Mouse (Mus musculus): Measurements from ENCODE around the gene Mybphl.
A peak's percentile ranks its signal among the peaks of the same experiment; 100 is the strongest.

Gene Mybphl

DNA sequence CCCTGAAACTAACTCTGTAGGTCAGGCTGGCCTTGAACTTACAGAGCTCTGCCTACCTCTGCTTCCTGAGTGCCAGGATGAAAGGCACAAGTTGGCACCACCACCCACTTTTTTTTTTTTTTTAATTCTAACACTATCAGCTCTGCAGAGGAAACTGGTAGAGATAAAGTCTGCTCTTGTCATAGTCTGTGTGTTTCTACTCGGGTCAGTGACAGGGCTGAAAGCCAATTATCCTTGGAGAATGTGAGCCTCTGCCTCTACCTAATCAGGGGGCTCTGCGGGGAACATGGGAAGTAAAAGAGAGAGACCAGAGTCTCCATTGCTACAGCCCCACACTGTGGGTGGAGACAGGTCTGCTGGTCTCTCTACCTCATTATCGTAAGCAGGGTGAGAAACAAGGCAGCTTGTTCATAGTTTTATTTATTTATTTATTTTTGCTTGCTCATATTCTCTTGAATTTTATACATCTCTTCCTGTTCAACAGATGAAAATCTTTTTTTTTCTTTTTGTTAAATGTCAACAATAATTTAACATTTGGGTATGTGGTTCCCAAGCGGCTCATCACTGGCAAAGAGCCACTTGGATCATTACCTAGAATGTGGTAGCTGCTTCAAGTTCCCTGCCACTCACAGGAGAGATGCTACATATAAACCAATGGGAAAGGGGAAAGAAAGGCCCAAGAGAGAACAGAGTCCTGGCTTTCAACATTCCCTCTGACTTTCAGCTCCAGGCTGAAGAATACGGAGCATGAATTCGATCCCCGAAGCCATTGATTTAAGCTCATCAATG is 14.4 kb downstream of the Mybphl start:
- no peak for DNase-seq

DNA sequence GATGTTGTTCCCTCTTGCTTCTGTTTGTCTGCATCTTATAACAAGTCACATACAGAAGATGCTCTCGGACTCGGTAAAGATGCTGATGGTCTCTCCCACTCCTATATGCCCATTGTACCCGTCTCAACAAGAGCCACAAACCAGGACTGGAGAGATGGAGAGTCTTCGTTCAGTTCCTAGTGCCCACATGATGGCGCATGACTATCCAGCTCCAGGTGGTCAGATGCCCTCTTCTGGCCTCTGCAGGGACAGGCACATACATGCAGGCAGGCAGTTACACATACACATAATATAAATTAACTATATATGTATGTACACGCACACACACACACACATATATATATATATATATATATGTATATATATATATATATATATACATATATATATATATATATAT is 16.0 kb downstream of the Mybphl start:
- no peak for DNase-seq

DNA sequence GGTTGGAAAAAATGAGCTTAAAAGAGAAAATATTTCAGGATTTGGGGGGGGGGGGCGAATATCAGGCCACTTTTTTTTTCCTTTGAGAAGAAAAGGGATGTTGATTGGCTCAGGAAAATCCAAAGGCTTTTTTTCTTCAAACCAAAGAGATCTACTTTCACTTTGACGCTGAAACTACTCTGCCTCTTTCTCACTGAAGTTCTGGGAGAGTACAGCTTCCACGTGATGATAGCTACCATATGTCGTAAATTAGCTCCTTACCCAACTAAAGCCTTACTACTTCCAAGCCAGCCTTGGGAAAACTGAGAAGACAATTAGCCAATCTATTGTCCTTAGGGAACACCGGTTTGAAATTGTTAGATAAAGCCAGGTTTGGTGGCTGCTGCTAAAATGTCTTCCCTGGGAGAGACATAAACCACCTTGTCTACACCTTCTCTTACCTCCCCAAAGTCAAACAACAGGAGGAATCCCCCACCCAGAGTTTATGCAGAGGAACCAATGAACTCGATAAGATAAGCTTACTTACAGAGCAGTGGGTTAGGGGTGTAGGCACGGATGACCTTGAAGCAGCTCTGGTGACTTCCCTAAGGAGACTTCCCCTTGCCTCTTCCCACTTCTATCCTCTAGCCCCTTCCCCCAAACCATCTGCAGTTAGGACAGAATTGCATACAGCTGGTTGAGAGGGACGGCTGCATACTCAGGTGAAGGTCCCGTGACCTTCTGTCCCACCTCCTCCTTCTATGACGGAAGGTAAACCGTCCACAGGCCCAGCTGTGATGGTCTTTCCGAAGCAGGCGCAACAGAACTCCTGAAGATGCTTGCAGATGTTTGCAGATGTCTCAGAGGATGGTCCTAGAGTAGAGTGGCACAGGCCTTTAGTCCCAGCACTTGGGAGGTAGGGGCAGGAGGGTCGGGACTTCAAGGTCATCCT is 17.5 kb downstream of the Mybphl start:
- no peak for DNase-seq

DNA sequence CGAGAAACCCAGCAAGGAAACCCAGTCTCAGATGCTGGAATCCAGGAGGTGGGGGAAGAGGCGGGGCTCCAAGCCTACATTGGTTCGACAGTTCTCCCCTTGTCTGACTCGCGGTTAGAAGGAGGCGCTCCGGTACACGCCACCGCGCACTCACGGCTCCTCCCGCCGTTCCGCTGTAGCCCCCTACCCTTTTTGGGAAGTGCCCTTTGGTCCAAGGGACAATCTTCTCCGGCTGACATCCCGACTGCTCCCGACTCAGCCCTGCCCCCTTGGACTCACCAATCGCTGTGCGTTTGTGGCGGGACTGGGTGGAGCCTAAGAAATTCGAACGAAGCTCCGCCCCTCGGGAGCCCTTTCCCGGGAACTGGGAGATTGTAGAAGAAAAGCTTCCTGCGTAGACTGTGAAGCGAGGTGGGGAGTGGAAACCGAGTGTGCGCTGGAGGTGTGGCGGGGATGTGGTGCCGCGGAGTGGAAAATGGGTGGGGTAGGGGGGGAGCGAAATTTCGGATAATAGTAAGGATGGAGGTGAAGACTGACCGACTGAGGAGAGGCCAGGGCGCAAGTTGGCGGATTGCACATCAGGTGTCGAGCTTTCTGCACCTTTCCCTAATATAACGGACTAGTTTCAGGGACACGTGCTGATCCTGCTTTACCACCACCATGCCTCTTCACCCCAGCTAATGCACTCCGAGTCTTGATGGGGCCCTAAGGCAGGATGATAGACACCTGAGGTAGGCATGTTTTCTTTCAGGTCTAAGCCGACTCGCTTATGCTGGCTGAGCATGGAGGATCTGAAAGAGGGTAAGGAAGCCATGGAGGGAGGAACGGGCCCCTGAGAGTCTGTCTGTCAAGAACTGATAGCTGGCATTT is 19.0 kb downstream of the Mybphl start, which contains the start of gene Psrc1:
Gene Psrc1, plus strand, starts transcription at position 355 of the 870 bp plus-strand sequence.
- peak; percentile 89 for DNase-seq

DNA sequence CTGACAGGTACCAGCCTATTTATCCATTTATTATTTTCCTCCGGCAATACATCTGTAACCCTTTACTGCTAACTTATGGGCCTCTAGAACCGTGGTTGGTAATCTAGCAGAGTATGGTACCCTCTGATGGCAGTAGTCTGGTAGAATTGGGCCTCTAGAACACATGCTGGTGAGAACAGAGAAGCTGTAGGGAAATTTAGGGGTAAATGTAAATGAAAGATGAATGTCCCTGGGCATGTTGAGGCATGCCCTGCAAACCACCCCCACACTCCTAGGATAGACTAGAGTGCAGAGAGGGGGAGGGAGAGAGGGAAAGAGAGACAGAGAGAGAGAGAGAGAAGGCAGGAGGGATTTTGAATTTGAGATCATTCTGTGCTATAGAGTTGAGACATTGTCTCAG is 19.7 kb downstream of the Mybphl start:
- DNase-seq, result no peak

DNA sequence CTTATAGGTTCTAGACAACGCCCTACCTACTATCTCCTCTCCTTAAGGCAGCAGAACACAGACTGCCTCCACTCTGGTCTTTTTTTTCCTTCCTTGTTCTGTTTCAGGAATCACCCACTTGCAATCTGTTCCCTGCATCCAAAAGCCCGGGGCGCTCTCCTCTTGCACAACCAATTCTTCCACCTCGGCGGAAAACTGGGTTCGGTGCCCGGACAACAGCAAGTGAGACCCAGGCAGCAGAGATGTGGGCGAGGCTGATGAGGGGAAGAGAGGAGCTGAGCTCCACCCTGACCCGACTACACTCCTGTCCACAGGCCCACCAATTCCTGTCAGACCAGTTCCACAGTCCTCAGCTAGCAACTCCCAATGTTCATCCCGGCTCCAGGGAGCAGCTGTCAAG is 21.5 kb downstream of the Mybphl start:
- DNase-seq, result no peak

DNA sequence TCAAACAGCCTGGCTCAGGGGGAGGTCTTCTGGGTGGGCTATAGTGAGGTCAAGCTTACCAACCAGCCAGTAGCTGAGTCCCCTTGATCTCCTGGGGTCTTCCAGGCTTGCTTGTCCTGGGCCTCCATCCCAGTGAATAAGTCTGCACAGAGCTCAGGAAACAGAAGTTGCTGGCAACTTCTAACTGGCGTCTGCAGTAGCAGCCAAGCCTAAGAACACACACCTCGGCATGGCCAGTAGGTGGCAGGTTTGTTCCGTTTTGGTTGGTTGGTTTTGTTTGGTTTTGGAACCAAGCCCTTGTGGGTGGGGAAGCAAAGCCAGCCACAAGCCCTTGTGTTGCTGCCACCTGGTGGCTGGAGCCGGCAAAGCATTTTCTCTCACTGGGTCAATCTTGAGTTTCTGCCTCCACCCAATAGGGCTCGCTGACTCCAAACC is 24.4 kb downstream of the Mybphl start:
- DNase-seq, result peak; percentile 98

DNA sequence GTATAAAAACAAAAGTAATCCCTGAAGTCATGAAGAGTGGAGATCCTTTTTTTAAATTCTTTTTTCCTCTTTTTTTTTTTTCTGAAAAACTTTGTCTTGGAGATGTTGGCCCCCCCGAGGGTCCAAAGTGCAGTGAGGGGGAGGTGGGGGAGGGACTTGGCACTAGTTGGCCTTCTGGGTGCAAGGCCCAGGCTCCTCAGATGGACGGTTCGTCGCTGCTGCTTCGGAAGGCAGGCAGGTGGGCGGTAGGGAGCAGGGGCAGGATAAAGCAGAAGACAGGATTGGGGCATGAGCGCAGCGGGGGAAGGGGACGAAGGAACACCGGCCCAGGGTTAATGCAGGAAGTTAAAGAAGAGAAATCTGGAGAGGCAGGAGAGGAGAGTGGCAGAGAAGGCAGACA is 27.6 kb downstream of the Mybphl start:
- DNase-seq, result peak; percentile 89

DNA sequence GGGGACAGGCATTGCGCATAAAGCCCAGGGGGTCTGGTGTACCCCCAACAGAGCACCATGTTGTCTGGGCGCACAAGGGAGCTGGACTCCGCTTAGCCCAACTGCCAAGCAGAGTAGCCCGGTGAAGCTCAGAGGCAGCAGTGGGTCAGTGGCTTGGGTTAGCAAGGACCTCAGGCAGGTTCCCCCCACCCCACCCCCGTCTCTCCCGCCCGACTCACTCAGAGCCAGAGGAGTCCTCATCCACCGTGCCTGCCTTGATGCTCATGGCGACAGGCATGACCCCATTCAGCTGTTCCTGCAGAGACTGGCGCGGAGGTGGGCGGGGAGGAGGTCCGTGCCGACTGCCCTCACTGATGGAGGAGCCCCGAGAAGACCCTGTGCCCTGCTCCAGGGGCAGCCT is 28.1 kb downstream of the Mybphl start:
- no peak for DNase-seq

DNA sequence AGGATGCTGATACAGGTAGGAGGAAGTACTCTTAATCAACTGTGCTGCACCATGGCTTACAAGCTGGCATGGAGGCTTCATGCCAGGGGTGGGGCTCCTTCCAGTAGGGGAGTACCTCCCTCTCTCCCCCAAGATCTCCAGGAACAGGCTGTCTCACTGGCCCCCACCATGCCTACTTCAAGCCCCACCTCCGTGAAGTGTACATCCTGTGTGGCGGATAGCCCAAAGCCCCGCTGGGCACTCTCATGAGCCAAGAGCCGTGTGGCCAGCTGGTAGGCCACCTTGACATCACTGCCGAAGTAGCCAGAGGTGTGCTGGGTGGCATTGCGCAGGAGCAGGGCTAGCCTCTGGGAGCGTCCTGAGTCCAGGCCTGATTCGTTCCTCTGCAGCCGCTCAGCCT is 33.6 kb downstream of the Mybphl start:
- DNase-seq, result no peak

DNA sequence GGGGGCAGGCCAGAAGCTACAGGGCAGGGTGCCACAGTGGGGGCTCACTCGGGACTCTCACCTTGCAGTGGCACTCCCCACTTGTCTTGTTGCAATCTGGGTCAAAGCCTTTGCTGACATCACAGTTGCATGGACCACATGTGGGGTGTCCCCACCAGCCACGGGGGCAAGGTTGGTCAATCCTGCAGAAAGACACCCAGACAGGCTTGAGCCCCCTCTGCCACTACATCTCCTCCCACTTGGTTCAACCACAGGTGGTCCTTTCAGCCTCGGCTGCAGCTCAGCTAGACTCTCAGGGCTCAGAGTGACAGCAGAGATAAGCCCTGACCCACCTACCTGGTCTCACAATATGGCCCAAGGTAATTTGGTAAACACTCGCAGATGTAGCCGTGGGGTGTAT is 35.7 kb downstream of the Mybphl start:
- DNase-seq, result no peak

DNA sequence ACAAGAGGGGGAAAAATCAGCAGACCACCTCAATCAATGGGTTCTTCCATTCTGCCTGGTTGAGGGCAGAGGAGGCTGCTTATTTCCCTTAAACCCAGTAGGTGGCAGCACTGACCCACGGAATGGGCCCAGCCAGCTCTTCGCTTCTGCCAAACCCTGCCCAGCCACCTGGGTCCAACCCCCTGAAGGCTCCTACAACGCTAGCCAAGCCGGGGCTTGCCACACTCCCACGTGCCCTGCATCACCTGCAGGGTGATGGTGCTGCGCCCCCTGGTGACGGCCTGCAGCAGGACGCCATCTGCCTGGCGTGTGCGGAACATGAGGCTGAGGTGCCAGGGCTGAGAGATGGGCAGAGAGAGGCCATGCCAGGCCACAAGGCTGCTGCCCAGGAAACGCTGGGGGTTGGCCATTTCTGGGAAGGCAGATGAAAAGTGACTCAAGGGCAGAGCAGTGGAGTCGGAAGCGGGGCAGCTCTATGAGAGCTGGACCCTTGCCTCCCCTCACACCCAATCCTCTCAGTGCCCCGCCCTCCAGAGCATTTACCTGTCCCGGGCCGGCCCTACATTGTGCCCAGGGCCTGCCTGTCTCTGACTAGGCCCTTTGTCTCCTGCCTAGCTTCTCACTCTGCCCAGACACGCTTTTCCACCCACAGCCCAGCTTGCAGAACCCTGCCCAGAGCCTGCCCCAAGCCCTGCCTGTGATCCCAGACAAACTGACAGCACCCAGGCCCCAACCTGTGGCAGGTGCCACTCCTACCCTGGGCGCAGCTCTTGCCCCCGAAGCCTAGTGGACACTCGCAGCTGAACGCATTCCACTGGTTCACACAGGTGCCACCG is 37.2 kb downstream of the Mybphl start:
- peak; percentile 97 for DNase-seq

DNA sequence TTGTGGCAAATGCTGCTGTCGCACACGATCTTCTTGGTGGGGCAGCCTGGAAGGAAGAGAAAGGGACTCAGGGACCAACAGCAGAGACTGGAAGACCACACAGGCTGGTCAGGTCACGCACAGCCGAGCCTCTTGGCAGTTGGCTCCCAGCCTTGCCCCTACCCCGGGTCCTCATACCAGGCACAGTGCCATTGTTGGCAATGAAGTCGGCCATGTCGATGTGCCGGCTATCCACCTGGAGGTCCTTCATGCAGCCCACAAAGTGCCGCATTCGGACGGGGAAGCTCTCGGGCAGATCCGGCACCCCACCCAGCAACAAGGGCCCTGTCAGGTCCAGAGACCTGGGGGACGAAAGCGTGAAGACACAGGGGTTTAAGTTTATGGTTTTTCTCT is 37.8 kb downstream of the Mybphl start:
- DNase-seq, result peak; percentile 45

DNA sequence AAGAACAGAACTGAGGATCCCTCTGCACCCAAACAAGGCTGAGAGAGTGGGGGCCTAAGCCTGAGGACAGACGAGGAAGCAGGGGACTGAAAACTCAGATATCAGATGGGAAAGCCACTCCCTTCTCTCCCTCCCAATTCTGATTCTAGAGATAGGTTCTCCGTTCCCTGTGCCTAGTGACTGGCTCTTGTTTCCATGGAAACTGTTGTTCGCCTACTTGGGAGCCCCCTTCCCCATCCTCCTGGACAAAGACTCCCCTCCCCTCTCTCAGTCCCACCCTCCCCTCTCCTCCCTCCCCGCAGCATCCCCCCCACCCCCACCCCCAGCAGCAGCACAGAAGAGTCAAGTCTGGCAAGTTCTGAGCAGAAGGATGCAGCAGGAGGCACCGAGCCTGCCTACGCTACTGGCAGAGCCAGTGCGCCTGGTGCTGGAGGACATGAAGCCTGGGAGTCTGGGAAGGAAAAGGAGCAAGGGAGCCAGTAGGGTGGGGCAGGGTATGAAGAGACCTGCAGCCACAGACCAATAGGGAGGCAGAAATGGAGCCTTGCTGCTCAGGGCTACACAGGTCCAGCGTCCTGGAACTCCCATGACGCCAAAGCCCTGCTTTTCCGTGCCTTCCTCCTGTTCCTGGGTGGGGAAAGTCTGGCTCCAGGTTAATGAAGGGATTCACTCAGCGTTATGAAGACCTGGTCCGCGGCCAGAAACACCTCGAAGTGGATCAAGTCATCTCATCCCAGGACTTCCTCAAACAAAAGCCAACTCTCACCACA is 41.0 kb downstream of the Mybphl start:
- no peak for DNase-seq

DNA sequence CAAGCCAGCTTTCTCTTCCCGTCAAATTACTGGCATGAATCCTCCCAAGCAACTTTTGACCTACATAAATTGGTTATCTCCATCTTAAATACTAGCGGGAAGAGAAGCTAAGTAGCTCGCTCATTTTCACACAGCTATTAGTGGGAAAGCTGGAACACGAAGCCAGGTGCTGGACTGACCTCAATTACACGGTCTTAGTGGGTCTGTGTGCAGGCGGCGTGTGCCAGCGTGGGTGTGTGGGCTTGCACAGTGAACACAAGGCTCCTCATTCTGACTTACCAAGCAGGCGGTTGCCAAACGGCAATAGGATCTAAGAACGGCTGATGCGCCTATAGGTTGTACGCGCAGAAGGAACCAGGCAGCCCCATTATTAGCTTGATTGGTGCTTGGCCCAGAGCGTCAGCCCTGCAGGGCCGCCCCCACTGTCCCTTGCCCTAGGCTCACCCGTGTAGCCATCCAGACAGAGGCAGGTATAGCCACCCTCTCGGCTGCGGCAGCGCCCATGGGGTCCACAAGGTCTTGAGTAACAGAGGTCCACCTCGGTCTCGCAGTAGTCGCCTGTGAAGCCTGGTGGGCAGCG is 41.7 kb downstream of the Mybphl start:
- DNase-seq, result no peak

DNA sequence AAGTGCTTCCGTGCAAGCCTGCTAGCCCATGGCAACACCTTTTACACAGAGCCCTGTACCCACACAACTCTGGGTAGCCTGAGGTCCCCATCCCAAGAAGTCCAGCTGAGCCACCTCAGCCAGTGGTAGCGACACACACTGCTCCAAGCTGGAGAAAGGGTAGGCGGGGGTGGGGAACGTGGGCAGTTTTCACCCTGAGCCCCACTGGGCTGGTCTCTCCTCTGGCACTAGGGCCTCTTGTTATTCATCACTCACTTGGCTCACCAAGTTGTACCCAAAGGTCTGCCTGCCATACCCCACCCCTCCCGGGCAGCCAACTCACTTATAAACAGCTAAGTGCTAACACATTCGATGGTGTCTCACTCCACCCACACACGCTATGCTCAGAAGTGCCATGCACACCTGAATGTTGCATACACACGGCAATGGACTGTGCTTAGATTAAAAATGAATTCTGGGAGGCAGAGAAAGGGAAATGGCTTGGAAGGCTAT is 43.9 kb downstream of the Mybphl start:
- peak; percentile 69 for DNase-seq

DNA sequence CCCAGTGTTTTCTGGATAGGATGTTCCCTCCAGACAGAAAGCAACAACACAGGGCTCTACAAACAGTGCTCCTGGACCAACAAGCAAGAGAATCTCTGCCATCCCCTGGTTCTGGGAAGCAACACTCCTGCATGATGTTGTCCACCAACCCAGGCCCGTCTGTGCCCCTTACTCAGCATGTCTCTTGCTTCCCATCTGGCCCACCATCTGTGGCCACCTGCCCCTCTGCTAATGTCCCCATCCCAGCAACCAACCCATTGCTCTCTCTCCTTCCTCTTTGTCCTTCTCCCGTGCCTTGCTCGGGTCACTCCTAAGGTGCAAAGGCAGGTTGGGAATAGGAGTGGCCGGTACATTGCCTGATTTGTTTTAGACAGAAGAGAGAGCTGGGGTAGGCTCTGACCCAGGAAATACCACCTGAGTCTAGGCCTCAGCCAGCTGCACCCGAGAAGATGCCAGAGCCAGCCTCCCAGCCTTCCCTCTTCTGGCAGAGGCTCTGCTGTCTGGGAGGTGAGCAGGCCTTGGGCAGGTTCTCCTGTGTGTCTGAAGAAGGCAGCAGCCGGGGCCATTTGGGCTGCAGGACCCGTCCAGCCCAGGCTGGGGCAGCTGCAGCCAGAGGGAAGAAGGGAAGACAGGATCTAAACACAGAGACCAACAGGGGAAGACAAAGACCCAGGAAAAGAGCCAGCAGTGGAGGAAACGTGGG is 45.1 kb downstream of the Mybphl start:
- peak; percentile 48 for DNase-seq

DNA sequence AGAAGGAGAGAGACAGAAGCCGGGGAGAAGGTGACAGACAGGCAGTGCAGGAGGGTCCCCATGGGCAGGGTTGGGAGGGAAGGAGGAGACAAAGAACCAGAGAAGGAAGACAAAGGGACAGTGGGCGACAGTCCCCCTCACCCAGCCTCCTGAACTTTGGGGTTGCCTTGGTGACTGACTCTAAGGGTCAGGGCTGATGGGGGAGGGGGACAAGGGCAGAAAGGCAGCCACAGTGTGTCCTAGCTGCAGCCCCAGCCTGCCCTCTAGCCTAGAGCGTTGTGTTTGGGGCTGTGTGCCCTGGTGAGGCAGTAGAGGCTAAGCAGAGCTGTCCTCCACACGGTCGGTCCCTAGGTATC is 45.6 kb downstream of the Mybphl start:
- peak; percentile 43 for DNase-seq

DNA sequence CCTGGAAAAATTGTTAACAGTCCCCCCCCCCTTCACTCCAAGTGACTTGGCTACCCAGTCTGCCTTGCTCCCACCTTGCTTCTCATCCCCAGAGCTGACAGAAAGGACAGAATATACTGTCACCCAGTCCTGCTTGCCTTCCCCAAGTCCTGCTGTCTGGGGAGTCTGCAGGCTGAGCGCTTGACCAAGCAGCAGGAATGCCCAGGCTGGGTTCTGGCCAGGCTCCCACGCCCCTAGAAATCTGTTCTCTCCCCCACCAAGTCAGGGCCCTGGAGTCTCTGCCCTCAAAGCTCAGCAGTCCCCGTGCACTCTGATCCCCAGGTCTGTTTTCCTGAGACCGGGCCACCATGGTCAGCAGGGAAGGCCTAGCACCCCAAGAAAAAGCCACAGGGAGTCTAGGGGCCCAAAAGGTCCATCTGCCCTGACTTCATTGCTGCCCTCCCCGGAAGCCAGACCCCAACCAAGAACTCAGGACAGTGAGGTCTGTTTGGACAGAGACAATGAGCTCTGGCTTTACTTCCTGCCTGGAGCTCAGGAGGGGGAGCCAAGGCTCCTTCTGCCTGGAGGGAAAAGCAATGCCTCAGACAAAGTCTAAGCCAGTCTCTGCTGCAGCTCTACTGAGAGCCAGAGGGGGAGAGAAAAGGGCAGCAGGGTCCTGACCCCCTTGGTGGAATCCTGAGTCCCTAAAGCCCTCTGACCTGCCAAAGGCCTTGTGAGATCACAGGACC is 46.5 kb downstream of the Mybphl start:
- peak; percentile 95 for DNase-seq
